Mouse (Mus musculus) MEL (cell line): Measurements from ENCODE around the gene Tmem235.

Experiments used
- CHD1 ChIP-seq: IDR thresholded peaks from 2 replicates; pipeline ENCODE4 v1.6.1; 2012; ENCODE audit warnings: low read depth, mild to moderate bottlenecking, inconsistent platforms, low read length, improper control_type of control experiment
- CHD2 ChIP-seq: IDR thresholded peaks from 2 replicates; pipeline ENCODE4 v1.6.1; 2011; ENCODE audit warnings: low read length, improper control_type of control experiment
- CTCF ChIP-seq, 3 experiments: IDR thresholded peaks in 2 of 3; conservative IDR thresholded peaks in 1 of 3; 2 replicates each; pipeline ENCODE4 v1.5.1; 2011 to 2012; ENCODE audit warnings: low read length in 3 of 3, low read depth in 2 of 3, mild to moderate bottlenecking in 2 of 3, improper control_type of control experiment in 1 of 3, inconsistent platforms in 1 of 3, mixed read lengths in 1 of 3, moderate library complexity in 1 of 3; ENCODE audit not compliant: control insufficient read depth in 1 of 3, insufficient read depth in 1 of 3, poor library complexity in 1 of 3, severe bottlenecking in 1 of 3
- ELF1 ChIP-seq: IDR thresholded peaks from 2 replicates; pipeline ENCODE4 v1.6.1; 2014; ENCODE audit warnings: low read depth, mild to moderate bottlenecking, inconsistent platforms, low read length, improper control_type of control experiment, moderate library complexity
- GATA1 ChIP-seq: IDR thresholded peaks from 2 replicates; pipeline ENCODE4 v1.6.1; 2011; ENCODE audit warnings: low read depth, low read length, improper control_type of control experiment
- JUND ChIP-seq: IDR thresholded peaks from 2 replicates; pipeline ENCODE4 v1.6.1; 2011; ENCODE audit warnings: low read depth, mild to moderate bottlenecking, improper control_type of control experiment, low read length
- POLR2A ChIP-seq, 2 experiments: IDR thresholded peaks; 2 replicates each; pipeline ENCODE4 v1.6.1; 2011 to 2012; ENCODE audit warnings: low read length in 2 of 2, mild to moderate bottlenecking in 2 of 2, control low read depth in 1 of 2, improper control_type of control experiment in 1 of 2, low read depth in 1 of 2, moderate library complexity in 1 of 2; ENCODE audit not compliant: control insufficient read depth in 1 of 2, insufficient read depth in 1 of 2, poor library complexity in 1 of 2
- POLR2AphosphoS2 ChIP-seq: IDR thresholded peaks from 2 replicates; pipeline ENCODE4 v1.6.1; 2011; ENCODE audit warnings: low read length, improper control_type of control experiment
- SMC3 ChIP-seq: IDR thresholded peaks from 2 replicates; pipeline ENCODE4 v1.6.1; 2011; ENCODE audit warnings: low read depth, low read length, improper control_type of control experiment
- TCF12 ChIP-seq: IDR thresholded peaks from 2 replicates; pipeline ENCODE4 v1.6.1; 2014; ENCODE audit warnings: low read depth, mild to moderate bottlenecking, inconsistent platforms, low read length, improper control_type of control experiment, moderate library complexity
- ZC3H11A ChIP-seq: IDR thresholded peaks from 2 replicates; pipeline ENCODE4 v1.6.1; 2012; ENCODE audit warnings: low read depth, mild to moderate bottlenecking, inconsistent platforms, low read length, improper control_type of control experiment

- no peak for TF ChIP-seq TCF12
- no peak for TF ChIP-seq JUND
- TF ChIP-seq CTCF (IDR thresholded peaks at IDR 0.05 in 2 of 3, conservative IDR thresholded peaks at IDR 0.05 in 1 of 3; ENCODE audit: control insufficient read depth in 1 of 3, insufficient read depth in 1 of 3, low read depth in 2 of 3, low read length in 3 of 3, poor library complexity in 1 of 3, severe bottlenecking in 1 of 3), result no peak
- TF ChIP-seq POLR2AphosphoS2, result no peak
- no peak for TF ChIP-seq CHD1
- TF ChIP-seq ELF1, result no peak
- no peak for TF ChIP-seq CHD2
- no peak for TF ChIP-seq ZC3H11A
- TF ChIP-seq POLR2A (IDR thresholded peaks at IDR 0.05; ENCODE audit: control insufficient read depth in 1 of 2, insufficient read depth in 1 of 2, low read depth in 1 of 2, low read length in 2 of 2, poor library complexity in 1 of 2), result no peak
- TF ChIP-seq GATA1, result no peak
- no peak for TF ChIP-seq SMC3
These were observed 15.1 kb downstream of the Tmem235 start for GRCm38 (mm10) chr11:117875681-117876080.
